Mouse (Mus musculus): Measurements from ENCODE around the gene Tdpoz1. TPM values are rescaled to one million over a fixed set of nuclear protein-coding genes. Genes with fewer than 3 reads are reported as not detected.
"Not testable (repeated sequence)": the region's sequence is repeated elsewhere in the genome, so short reads cannot be mapped to it uniquely, and the experiment has no call there.

Tdpoz1 gene
- polyA plus RNA-seq (2012; ENCODE audit: insufficient read depth, insufficient read length, low replicate concordance, missing spikeins): not detected in 2 replicates

DNA sequence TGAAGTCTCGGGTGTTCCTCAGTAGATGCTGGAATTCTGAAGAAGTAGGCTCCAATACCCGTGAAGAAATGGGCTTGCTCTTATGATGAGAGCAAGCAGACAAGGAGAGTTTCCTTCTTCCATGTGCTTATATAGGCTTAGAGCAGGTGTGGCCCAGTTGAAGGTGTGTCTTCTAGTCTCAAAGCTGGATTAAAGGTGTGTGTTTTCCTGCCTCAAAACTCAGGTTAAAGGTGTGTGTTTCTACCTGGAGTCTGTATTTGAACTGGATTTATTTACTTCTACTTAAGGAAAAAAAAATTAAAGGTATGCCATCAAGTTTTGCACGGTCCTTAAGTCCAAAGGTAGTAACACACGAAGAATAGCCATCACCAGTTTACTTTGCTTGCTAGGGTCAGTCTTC, at the start of gene Tdpoz1:
Tdpoz1 (minus strand) TSS at position 101 of the 400 bp plus-strand sequence.
- H3K27ac ChIP-seq (ENCODE audit: insufficient read depth, low read depth, low read length); H3K4me3 ChIP-seq (ENCODE audit: insufficient read depth, low read depth, low read length); H3K4me1 ChIP-seq (ENCODE audit: control insufficient read depth, insufficient read depth, low read length): not testable (repeated sequence)
- WGBS: 86% methylated on average over 3 of the region's 4 CpGs

DNA sequence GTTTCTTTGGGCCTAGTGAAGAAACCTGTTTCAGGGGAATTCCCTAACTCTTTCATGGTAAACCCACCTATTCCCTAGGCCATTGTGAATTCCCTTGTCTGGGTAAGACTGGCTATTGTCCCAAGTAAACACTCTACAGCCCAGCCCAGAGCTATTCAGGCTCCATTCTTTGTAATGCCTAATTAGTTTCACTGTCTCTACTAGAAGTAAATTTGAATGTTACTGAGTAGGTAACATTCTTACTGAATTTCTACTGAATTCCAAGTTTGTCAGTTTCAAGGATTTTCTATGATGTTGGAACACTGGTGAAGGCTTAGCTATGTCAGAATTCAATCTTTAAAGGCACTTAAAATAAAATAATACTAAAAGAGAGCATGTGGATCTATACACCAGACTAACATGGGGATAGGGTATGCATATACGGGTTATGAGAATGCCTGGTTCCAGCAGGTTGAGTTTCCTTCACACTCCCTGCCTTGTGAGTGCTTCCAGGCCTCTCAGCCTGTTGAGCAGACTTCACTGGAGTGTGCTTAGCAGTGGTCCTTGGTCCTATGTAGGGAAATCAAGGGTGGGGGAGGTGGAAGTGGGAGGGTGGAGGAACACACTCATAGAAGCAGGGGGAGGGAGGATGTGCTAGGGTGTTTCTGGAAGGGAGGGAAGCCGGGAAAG, 33.0 kb upstream of the Tdpoz1 start:
- H3K4me3 ChIP-seq (ENCODE audit: insufficient read depth, low read depth, low read length); H3K27ac ChIP-seq (ENCODE audit: insufficient read depth, low read depth, low read length); H3K4me1 ChIP-seq (ENCODE audit: control insufficient read depth, insufficient read depth, low read length): not testable (repeated sequence)
- WGBS: 88% methylated on average over 2 of the region's 2 CpGs

DNA sequence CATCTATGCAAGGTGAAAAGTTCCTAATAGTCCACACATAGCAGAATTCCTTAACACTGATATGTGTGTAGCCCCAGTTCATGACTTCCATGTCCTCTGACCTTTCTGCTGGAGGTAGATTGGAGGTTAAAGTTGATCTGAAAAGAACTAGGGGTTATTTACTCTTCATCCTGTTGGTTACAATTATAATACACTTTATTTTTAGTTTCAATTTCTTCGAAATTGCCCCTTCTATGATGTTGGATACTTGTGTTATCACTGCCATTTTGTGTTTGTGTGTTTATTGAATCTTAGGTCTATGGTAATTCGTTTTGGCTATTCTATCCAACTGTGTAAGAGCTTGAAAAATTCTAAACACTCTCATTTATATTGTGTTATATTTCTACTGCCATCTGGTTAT, 16.9 kb upstream of the Tdpoz1 start, which contains the start of gene Gm37596:
Gm37596 (minus strand) TSS at position 101 of the 400 bp plus-strand sequence.
- WGBS: 79% methylated on average over 1 of the region's 2 CpGs
- H3K4me3 ChIP-seq (ENCODE audit: insufficient read depth, low read depth, low read length); H3K27ac ChIP-seq (ENCODE audit: insufficient read depth, low read depth, low read length); H3K4me1 ChIP-seq (ENCODE audit: control insufficient read depth, insufficient read depth, low read length): not testable (repeated sequence)

DNA sequence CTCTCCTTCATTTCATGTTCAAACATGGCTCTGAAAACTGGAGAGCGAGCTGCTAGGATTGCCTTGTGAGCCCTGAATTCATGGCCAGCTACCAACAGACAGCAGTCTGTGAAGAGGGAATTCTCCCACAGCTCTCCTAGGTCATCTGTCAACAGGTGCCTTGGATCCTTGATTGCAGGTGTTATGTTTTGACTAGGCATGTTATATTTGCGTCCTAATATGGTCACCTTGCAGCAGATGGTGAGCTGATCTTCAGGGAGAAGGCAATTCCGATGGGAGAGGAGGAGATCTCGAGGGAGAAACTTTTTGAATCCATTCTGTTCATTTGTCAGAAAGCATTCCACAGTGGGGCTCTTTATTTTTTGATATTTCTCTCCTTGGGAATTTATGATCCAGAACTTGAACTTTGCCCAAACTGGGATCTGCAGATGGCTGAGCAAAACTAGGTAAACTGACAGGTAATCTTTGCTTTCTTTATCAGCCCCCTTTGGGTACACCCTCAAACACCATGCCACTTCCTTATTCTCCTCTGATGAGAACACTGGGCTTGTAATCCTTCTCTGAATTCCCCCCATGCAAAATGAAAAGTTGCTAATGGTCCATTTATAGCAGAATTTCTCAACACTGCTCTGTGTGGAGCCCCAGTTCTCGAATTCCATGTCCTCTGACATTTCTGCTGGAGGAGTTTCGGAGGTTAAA, 5.2 kb downstream of the Tdpoz1 start:
- H3K4me3 ChIP-seq (ENCODE audit: insufficient read depth, low read depth, low read length); H3K4me1 ChIP-seq (ENCODE audit: control insufficient read depth, insufficient read depth, low read length); H3K27ac ChIP-seq (ENCODE audit: insufficient read depth, low read depth, low read length): not testable (repeated sequence)
- WGBS: 88% methylated on average over 5 of the region's 6 CpGs

DNA sequence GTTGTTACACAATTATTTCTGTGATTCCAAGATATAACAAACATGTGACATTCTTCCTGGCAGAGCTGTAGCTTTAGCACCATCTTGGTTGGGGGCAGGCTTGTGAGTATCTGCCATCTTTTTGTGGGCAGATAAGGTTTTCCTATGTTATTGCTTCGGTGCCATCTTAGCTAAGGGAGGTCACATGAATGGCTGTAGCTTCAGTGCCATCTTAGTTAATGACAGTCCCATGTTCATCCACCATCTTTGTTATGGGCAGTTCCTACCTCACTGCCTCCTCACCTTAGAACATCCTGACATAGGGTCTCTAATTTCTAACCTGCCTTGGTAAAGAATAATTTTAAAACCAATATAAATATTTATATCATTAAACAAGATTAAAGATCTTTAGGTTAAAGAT, 21.9 kb downstream of the Tdpoz1 start:
- 80% methylated on average over 1 of the region's 1 CpGs for WGBS
- H3K27ac ChIP-seq (ENCODE audit: insufficient read depth, low read depth, low read length): no peak overlapping the region
- no peak overlapping the region for H3K4me3 ChIP-seq (ENCODE audit: insufficient read depth, low read depth, low read length)
- TF ChIP-seq POLR2A (IDR thresholded peaks at IDR 0.05; ENCODE audit: insufficient read depth, low read depth, low read length) (no peak), CTCF (IDR thresholded peaks at IDR 0.05; ENCODE audit: insufficient read depth, low read depth, low read length) (no peak)
- no peaks in the 10 kb centered on the region for H3K4me1 ChIP-seq (ENCODE audit: control insufficient read depth, insufficient read depth, low read length)

DNA sequence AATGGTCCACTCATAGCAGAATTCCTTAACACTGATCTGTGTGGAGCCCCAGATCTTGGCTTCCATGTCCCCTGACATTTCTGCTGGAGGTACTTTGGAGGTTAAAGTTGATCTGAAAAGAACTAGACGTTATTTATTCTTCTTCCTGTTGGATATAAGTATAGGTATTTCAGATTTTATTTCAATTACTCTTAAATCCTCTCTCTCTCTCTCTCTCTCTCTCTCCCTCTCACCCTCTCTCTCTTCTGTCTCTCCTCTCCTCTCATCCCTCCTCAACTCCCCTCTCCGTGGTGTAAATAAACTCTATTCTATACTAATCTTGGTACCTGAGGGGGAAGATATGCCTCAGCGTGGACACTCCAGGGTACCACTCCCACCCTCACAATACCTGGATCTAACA, 23.5 kb downstream of the Tdpoz1 start, which contains the start of gene Tdpoz2:
Tdpoz2 (minus strand) TSS at position 101 of the 400 bp plus-strand sequence.
- TF ChIP-seq POLR2A (IDR thresholded peaks at IDR 0.05; ENCODE audit: insufficient read depth, low read depth, low read length): no peak
- TF ChIP-seq CTCF (IDR thresholded peaks at IDR 0.05; ENCODE audit: insufficient read depth, low read depth, low read length): no peak
- 85% methylated on average over 3 of the region's 3 CpGs for WGBS
- Histone ChIP-seq H3K27ac (ENCODE audit: insufficient read depth, low read depth, low read length) (no peak within 1 kb of the TSS), H3K4me3 (ENCODE audit: insufficient read depth, low read depth, low read length) (no peak within 1 kb of the TSS), H3K4me1 (ENCODE audit: control insufficient read depth, insufficient read depth, low read length) (no peaks in the 10 kb centered on the region)

DNA sequence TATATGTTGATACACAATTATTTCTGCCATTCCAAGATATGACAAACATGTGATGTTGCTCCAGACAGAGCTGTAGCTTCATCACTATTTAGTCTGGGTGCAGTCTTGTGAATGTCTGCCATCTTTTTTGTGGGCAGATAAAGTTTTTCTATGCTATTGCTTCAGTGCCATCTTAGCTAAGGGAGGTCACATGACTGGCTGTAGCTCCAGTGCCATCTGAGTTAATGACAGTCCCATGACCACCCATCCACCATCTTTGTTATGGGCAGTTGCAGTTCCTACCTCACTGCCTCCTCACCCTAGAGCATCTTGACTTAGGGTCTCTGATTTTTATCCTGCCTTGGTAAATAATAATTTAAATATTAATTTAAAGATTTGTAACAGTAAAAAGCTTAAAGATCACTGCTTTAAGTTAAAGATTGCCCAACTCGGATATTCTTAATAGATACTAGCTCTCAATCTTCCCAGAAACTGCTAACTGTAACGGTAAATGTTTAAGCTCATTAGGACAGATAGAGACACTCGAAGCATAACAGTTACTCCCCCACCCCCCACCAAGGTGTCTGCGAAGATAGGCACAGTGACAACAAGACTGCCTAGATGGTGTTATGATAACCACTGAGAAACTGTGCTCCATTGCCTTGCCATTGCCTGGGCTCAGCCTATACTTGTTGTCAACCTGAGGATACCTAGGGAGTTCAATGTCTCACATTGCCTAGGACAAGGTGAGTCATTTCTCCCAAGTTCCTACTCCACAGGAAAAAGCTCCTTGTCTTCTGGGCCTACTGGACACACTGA, 45.0 kb downstream of the Tdpoz1 start:
- not testable (repeated sequence) for H3K4me3 ChIP-seq (ENCODE audit: insufficient read depth, low read depth, low read length); H3K27ac ChIP-seq (ENCODE audit: insufficient read depth, low read depth, low read length); H3K4me1 ChIP-seq (ENCODE audit: control insufficient read depth, insufficient read depth, low read length)
- WGBS: 94% methylated on average over 4 of the region's 4 CpGs

Other genes with a start within 250 kb of the Tdpoz1 start
- gene Tchh, start 234.0 kb downstream of the Tdpoz1 start, polyA plus RNA-seq (2012; ENCODE audit: insufficient read depth, insufficient read length, low replicate concordance, missing spikeins): not detected in 2 replicates
- gene Tchhl1, start 207.6 kb downstream of the Tdpoz1 start, polyA plus RNA-seq (2012; ENCODE audit: insufficient read depth, insufficient read length, low replicate concordance, missing spikeins): not detected in 2 replicates
- not detected in 2 replicates for gene S100a11, start 155.8 kb downstream of the Tdpoz1 start, polyA plus RNA-seq (2012; ENCODE audit: insufficient read depth, insufficient read length, low replicate concordance, missing spikeins)
- gene S100a10, start 121.2 kb downstream of the Tdpoz1 start, polyA plus RNA-seq (2012; ENCODE audit: insufficient read depth, insufficient read length, low replicate concordance, missing spikeins): not detected in 2 replicates
- not detected in 2 replicates for gene Tdpoz2, start 23.6 kb downstream of the Tdpoz1 start, polyA plus RNA-seq (2012; ENCODE audit: insufficient read depth, insufficient read length, low replicate concordance, missing spikeins)
- not detected in 2 replicates for gene Gm37596, start 16.8 kb upstream of the Tdpoz1 start, polyA plus RNA-seq (2012; ENCODE audit: insufficient read depth, insufficient read length, low replicate concordance, missing spikeins)
- gene Gm5773, start 96.7 kb upstream of the Tdpoz1 start, polyA plus RNA-seq (2012; ENCODE audit: insufficient read depth, insufficient read length, low replicate concordance, missing spikeins): not detected in 2 replicates
- gene Tdpoz4, start 120.1 kb upstream of the Tdpoz1 start, polyA plus RNA-seq (2012; ENCODE audit: insufficient read depth, insufficient read length, low replicate concordance, missing spikeins): not detected in 2 replicates
- not detected in 2 replicates for gene Tdpoz3, start 149.7 kb upstream of the Tdpoz1 start, polyA plus RNA-seq (2012; ENCODE audit: insufficient read depth, insufficient read length, low replicate concordance, missing spikeins)

Data from olfactory bulb, adult 2 months (tissue).